Mouse (Mus musculus) intestine, postnatal 0 days (tissue): ENCODE measurements around the gene Fpr1. TPM values are rescaled to one million over a fixed set of nuclear protein-coding genes. Genes with fewer than 3 reads are reported as not detected.

ENCODE experiments used
- ATAC-seq: fragments of 200-750 bp; cut with Nextera tagmentation; 2 replicates; pipeline ENCODE4 v1.8.0; 2017; ENCODE audit warnings: mild to moderate bottlenecking, moderate TSS enrichment, moderate library complexity
- H3K27ac ChIP-seq: fragments of 300-500 bp; sonication (generic); 2 replicates; pipeline ENCODE4 v1.5.1; 2014; ENCODE audit warnings: mild to moderate bottlenecking, low read depth, low read length, moderate library complexity
- H3K27me3 ChIP-seq: fragments of 300-500 bp; sonication (generic); replicated peaks from 2 replicates; pipeline ENCODE4 v1.6.1; 2014; ENCODE audit warnings: low read length, mixed read lengths; ENCODE audit not compliant: control insufficient read depth, insufficient read depth
- H3K36me3 ChIP-seq: fragments of 300-500 bp; sonication (generic); 2 replicates; pipeline ENCODE4 v1.6.1; 2014; ENCODE audit warnings: mild to moderate bottlenecking, moderate library complexity; ENCODE audit not compliant: control insufficient read depth, insufficient read depth
- H3K4me1 ChIP-seq: fragments of 300-500 bp; sonication (generic); replicated peaks from 2 replicates; pipeline ENCODE4 v1.6.1; 2014; ENCODE audit warnings: antibody characterized with exemption, low read length, mixed read lengths; ENCODE audit not compliant: control insufficient read depth, insufficient read depth
- H3K4me2 ChIP-seq: fragments of 300-500 bp; sonication (generic); replicated peaks from 2 replicates; pipeline ENCODE4 v1.6.1; 2014; ENCODE audit warnings: low read depth, mild to moderate bottlenecking, moderate library complexity
- H3K4me3 ChIP-seq: fragments of 300-500 bp; sonication (generic); 2 replicates; pipeline ENCODE4 v1.5.1; 2014; ENCODE audit warnings: low read depth, low read length
- H3K9ac ChIP-seq: fragments of 300-500 bp; sonication (generic); 2 replicates; pipeline ENCODE4 v1.6.1; 2014; ENCODE audit warnings: mild to moderate bottlenecking, low read depth, low read length
- H3K9me3 ChIP-seq: fragments of 300-500 bp; sonication (generic); 2 replicates; pipeline ENCODE4 v1.6.1; 2016; ENCODE audit warnings: mixed run types; ENCODE audit not compliant: control insufficient read depth
- CTCF ChIP-seq: sonication (generic); IDR thresholded peaks from 2 replicates; pipeline ENCODE4 v1.5.1; 2016; ENCODE audit warnings: low read depth, mild to moderate bottlenecking, control low read depth, antibody characterized with exemption, moderate library complexity
- WGBS: fragments of 180-500 bp; shearing (Covaris S2); extraction: QIAGEN DNeasy Blood & Tissue Kit; methylation state at CpG from one replicate; pipeline ENCODE4 v1.1.7; 2014; 5-methylcytosine and 5-hydroxymethylcytosine counted together
- microRNA counts: library from miRNA; unstranded; fragments of <30 nt; microRNA quantifications from one replicate; lab custom pipeline; 2016
- microRNA-seq: library from miRNA; unstranded; fragments of <30 nt; microRNA quantifications from one replicate; pipeline ENCODE4, GENCODE M21; 2016
- polyA plus RNA-seq: library from polyadenylated mRNA; unstranded; fragments of >200 nt; fragmentation: Nextera tagmentation; extraction: Ambion mirVana; gene quantifications from 2 replicates; pipeline ENCODE4 v1.2.1, GENCODE M21; 2015

Fpr1 gene
- polyA plus RNA-seq, 1 experiment from 2014 or later, result 0.37 TPM

DNA sequence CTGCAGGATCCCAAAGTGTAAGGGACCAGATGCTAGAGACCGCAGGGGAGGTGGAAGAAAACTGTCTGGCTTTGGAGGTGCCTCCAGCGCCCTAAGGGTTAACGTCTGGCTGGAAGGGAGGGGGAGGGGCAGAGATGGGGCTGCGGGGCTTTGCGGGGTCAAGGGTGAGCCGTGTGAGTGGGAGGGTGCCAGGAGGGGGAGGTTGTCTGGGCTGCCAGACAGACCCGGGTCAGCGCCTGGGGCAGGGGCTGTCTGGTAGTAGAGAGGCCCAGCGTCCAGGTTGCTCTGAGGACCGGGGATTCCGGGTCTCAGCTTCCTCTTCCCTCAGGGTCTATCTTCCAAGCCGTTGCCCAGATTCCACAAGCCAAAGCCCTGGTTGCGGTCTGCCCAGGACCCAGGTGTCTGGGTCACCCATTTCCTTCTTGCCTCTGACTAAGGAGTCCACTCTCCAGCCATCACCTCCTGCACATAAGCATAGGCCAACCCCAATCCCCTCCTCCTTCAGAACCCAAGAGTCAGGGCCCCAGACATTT, 56.0 kb downstream of the Fpr1 start:
- no peaks in the 10 kb centered on the region for H3K27me3 ChIP-seq
- WGBS, result 1% methylated on average over 12 of the region's 13 CpGs
- peak overlapping the region; percentile 91 for H3K27ac ChIP-seq
- H3K4me2 ChIP-seq, result peak overlapping the region; percentile 90
- no peaks in the 10 kb centered on the region for H3K4me1 ChIP-seq
- H3K9ac ChIP-seq, result peak overlapping the region; percentile 65
- H3K4me3 ChIP-seq, result peak overlapping the region; percentile 79
- no peaks in the 10 kb centered on the region for H3K9me3 ChIP-seq
- no peaks in the 10 kb centered on the region for H3K36me3 ChIP-seq
- no peak for TF ChIP-seq CTCF
- ATAC-seq, result peak; percentile 7; the same call in 1 of the 2 replicates

DNA sequence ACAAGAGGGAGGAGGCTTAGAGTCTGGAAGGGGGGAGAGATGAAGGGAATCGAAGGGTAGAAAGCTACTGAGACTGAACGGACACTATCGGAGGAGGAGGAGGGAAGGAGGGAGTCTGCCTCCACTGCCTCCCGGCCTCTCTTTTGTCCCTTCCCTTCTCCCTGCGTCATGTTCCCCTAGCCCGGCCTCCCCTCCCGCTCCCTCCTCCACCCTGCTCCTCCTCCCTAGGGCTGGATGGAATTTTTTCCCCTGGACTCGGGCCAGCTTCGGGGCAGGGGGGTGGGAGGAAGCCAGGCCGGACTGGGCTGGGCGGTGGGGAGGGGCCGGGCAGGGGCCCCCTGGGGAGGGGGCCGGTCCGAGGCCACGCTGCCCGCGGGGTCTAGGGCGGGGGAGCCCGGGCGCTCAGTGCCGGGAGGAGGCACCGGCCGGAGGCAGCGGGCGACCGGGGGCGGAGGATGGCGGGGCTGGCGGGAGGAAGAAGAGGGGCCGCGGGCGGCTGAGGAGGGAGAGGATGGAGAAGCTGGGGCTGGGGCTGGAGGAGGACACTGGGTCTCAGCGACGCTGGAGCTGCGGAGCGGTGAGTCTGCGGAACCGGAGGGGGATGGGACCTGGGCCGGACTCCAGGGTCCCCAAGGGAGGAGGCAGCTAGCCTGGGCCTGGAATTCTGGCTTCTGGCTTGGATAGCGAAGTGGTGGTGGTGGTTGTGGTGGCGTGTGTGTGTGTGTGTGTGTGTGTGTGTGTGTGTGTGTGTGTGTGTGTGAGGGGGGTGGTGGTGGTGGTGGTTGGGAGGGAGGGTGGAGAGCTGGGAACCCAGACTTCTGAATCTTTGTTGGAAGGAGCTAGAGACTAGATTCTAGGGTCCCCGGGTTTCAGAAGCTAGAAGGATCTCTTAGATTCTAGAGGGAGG, 56.7 kb downstream of the Fpr1 start, which contains the start of gene Spaca6:
Gene Spaca6, plus strand, starts transcription at position 408 of the 907 bp plus-strand sequence.
- TF ChIP-seq CTCF, result no peak
- Histone ChIP-seq H3K4me2 (peak within 1 kb of the TSS; percentile 90), H3K4me1 (no peaks in the 10 kb centered on the region), H3K27me3 (no peaks in the 10 kb centered on the region), H3K36me3 (no peaks in the 10 kb centered on the region), H3K4me3 (peak within 1 kb of the TSS; percentile 79), H3K27ac (peak within 1 kb of the TSS; percentile 91), H3K9ac (peak within 1 kb of the TSS; percentile 65), H3K9me3 (no peaks in the 10 kb centered on the region)
- ATAC-seq, result peak; percentile 80
- WGBS, result 1% methylated on average over 34 of the region's 42 CpGs

MicroRNA genes within 50 kb of the gene (microRNA counts, 519-probe panel; counts per million panel counts)
- microRNA mmu-let-7e (lab: Ali Mortazavi, UCI) (5,397 counts per million, percentile 89 among the panel's probes with 10 or more counts), microRNA mmu-miR-125a-3p (lab: Ali Mortazavi, UCI) (3,072 counts per million, percentile 33 among the panel's probes with 10 or more counts), microRNA mmu-miR-125a-5p (lab: Ali Mortazavi, UCI) (5,389 counts per million, percentile 89 among the panel's probes with 10 or more counts), microRNA mmu-miR-99b (lab: Ali Mortazavi, UCI) (4,709 counts per million, percentile 78 among the panel's probes with 10 or more counts)

Small RNA genes lying within 50 kb of the gene (microRNA-seq; reads per million reads assigned to microRNA genes)
- gene Gm25927, result not detected
- 2,046 reads per million, percentile 83 among the genes with 10 or more reads in this experiment for gene Mir125a
- 4,831 reads per million, percentile 90 among the genes with 10 or more reads in this experiment for gene Mir99b
- not detected for gene Mirlet7e

Other genes starting within 250 kb of the Fpr1 start
- gene Vmn2r90, start 180.2 kb downstream of the Fpr1 start, polyA plus RNA-seq, result not detected in 2 replicates
- gene Spaca6, start 56.8 kb downstream of the Fpr1 start, polyA plus RNA-seq, result 4.3 and 5.0 TPM in 2 replicates
- gene Has1, start 28.7 kb downstream of the Fpr1 start, polyA plus RNA-seq, result 0.65 and 0.66 TPM in 2 replicates
- gene Fpr2, start 3.9 kb upstream of the Fpr1 start, polyA plus RNA-seq, result 0.17 TPM in 1 of 2 replicates, not detected in the other
- gene Fpr3, start 3.9 kb upstream of the Fpr1 start, polyA plus RNA-seq, result not detected in 2 replicates
- not detected in 2 replicates for gene Fpr-rs4, start 137.8 kb upstream of the Fpr1 start, polyA plus RNA-seq
- gene Vmn2r124, start 165.5 kb upstream of the Fpr1 start, polyA plus RNA-seq, result not detected in 2 replicates
- not detected in 2 replicates for gene Vmn2r91, start 201.1 kb upstream of the Fpr1 start, polyA plus RNA-seq